Mouse (Mus musculus): ENCODE measurements around the gene Birc5. TPM values are rescaled to one million over a fixed set of nuclear protein-coding genes. Genes with fewer than 3 reads are reported as not detected.
"Not testable (repeated sequence)": the region's sequence is repeated elsewhere in the genome, so short reads cannot be mapped to it uniquely, and the experiment has no call there.

Birc5 gene
- polyA plus RNA-seq, 1 experiment from 2014 or later = 340 TPM

GRCm38 (mm10) chr11:117814704-117815366, 34.2 kb upstream of the Birc5 start:
- no peak overlapping the region for H3K4me3 ChIP-seq (ENCODE audit: low read depth, low read length)
- H3K27ac ChIP-seq (ENCODE audit: low read depth) = no peak overlapping the region
- ATAC-seq (replicated peaks; ENCODE audit: low FRiP score, low TSS enrichment, low read depth) = no peak
- no peaks in the 10 kb centered on the region for H3K9me3 ChIP-seq (ENCODE audit: control insufficient read depth, low read length)
- H3K36me3 ChIP-seq (ENCODE audit: control insufficient read depth, insufficient read depth, low read length) = peaks cover 73% of the 10 kb centered on the region
- H3K9ac ChIP-seq (ENCODE audit: low read length) = no peak overlapping the region
- H3K4me2 ChIP-seq (ENCODE audit: low read length) = no peak overlapping the region
- H3K4me1 ChIP-seq (replicated peaks; ENCODE audit: control insufficient read depth, insufficient read depth, low read length) = peaks cover 7% of the 10 kb centered on the region
- H3K27me3 ChIP-seq (replicated peaks; ENCODE audit: control insufficient read depth, insufficient read depth, low read length) = no peaks in the 10 kb centered on the region
- no peak for DNase-seq (ENCODE audit: low spot score)
- WGBS = 88% methylated on average over 6 of the region's 6 CpGs

- 81% methylated on average over 9 of the region's 9 CpGs for WGBS
- H3K27me3 ChIP-seq (replicated peaks; ENCODE audit: control insufficient read depth, insufficient read depth, low read length); DNase-seq (ENCODE audit: low spot score); ATAC-seq (replicated peaks; ENCODE audit: low FRiP score, low TSS enrichment, low read depth); H3K4me1 ChIP-seq (replicated peaks; ENCODE audit: control insufficient read depth, insufficient read depth, low read length); H3K9me3 ChIP-seq (ENCODE audit: control insufficient read depth, low read length); H3K9ac ChIP-seq (ENCODE audit: low read length); H3K4me2 ChIP-seq (ENCODE audit: low read length); H3K27ac ChIP-seq (ENCODE audit: low read depth); H3K4me3 ChIP-seq (ENCODE audit: low read depth, low read length): not testable (repeated sequence)
- peaks cover 83% of the 10 kb centered on the region for H3K36me3 ChIP-seq (ENCODE audit: control insufficient read depth, insufficient read depth, low read length)
Observed at GRCm38 (mm10) chr11:117815850-117816249, 33.2 kb upstream of the Birc5 start.

GRCm38 (mm10) chr11:117816389-117816996, 32.6 kb upstream of the Birc5 start:
- Histone ChIP-seq H3K4me3 (ENCODE audit: low read depth, low read length) (no peak overlapping the region), H3K9ac (ENCODE audit: low read length) (no peak overlapping the region), H3K4me2 (ENCODE audit: low read length) (no peak overlapping the region), H3K4me1 (replicated peaks; ENCODE audit: control insufficient read depth, insufficient read depth, low read length) (no peaks in the 10 kb centered on the region), H3K27ac (ENCODE audit: low read depth) (no peak overlapping the region), H3K9me3 (ENCODE audit: control insufficient read depth, low read length) (no peaks in the 10 kb centered on the region), H3K36me3 (ENCODE audit: control insufficient read depth, insufficient read depth, low read length) (peaks cover 89% of the 10 kb centered on the region), H3K27me3 (replicated peaks; ENCODE audit: control insufficient read depth, insufficient read depth, low read length) (no peaks in the 10 kb centered on the region)
- no peak for ATAC-seq (replicated peaks; ENCODE audit: low FRiP score, low TSS enrichment, low read depth)
- 82% methylated on average over 12 of the region's 13 CpGs for WGBS
- no peak for DNase-seq (ENCODE audit: low spot score)

GRCm38 (mm10) chr11:117819095-117819494, 30.0 kb upstream of the Birc5 start:
- Histone ChIP-seq H3K27me3 (replicated peaks; ENCODE audit: control insufficient read depth, insufficient read depth, low read length) (no peaks in the 10 kb centered on the region), H3K9ac (ENCODE audit: low read length) (no peak overlapping the region), H3K27ac (ENCODE audit: low read depth) (no peak overlapping the region), H3K4me1 (replicated peaks; ENCODE audit: control insufficient read depth, insufficient read depth, low read length) (peaks cover 14% of the 10 kb centered on the region), H3K4me2 (ENCODE audit: low read length) (no peak overlapping the region), H3K4me3 (ENCODE audit: low read depth, low read length) (no peak overlapping the region), H3K36me3 (ENCODE audit: control insufficient read depth, insufficient read depth, low read length) (peaks cover 90% of the 10 kb centered on the region), H3K9me3 (ENCODE audit: control insufficient read depth, low read length) (no peaks in the 10 kb centered on the region)
- DNase-seq (ENCODE audit: low spot score) (no peak), ATAC-seq (replicated peaks; ENCODE audit: low FRiP score, low TSS enrichment, low read depth) (no peak)
- 85% methylated on average over 8 of the region's 8 CpGs for WGBS

GRCm38 (mm10) chr11:117820173-117820572, 28.9 kb upstream of the Birc5 start:
- Histone ChIP-seq H3K4me3 (ENCODE audit: low read depth, low read length) (no peak overlapping the region), H3K9ac (ENCODE audit: low read length) (no peak overlapping the region), H3K4me2 (ENCODE audit: low read length) (no peak overlapping the region), H3K4me1 (replicated peaks; ENCODE audit: control insufficient read depth, insufficient read depth, low read length) (peaks cover 17% of the 10 kb centered on the region), H3K9me3 (ENCODE audit: control insufficient read depth, low read length) (no peaks in the 10 kb centered on the region), H3K27ac (ENCODE audit: low read depth) (no peak overlapping the region), H3K27me3 (replicated peaks; ENCODE audit: control insufficient read depth, insufficient read depth, low read length) (no peaks in the 10 kb centered on the region), H3K36me3 (ENCODE audit: control insufficient read depth, insufficient read depth, low read length) (peaks cover 79% of the 10 kb centered on the region)
- no peak for ATAC-seq (replicated peaks; ENCODE audit: low FRiP score, low TSS enrichment, low read depth)
- WGBS = 91% methylated on average over 7 of the region's 7 CpGs
- no peak for DNase-seq (ENCODE audit: low spot score)

- DNase-seq (ENCODE audit: low spot score) (no peak), ATAC-seq (replicated peaks; ENCODE audit: low FRiP score, low TSS enrichment, low read depth) (no peak)
- Histone ChIP-seq H3K27me3 (replicated peaks; ENCODE audit: control insufficient read depth, insufficient read depth, low read length) (no peaks in the 10 kb centered on the region), H3K4me1 (replicated peaks; ENCODE audit: control insufficient read depth, insufficient read depth, low read length) (peaks cover 24% of the 10 kb centered on the region), H3K36me3 (ENCODE audit: control insufficient read depth, insufficient read depth, low read length) (peaks cover 65% of the 10 kb centered on the region), H3K27ac (ENCODE audit: low read depth) (no peak overlapping the region), H3K9ac (ENCODE audit: low read length) (no peak overlapping the region), H3K4me2 (ENCODE audit: low read length) (no peak overlapping the region), H3K4me3 (ENCODE audit: low read depth, low read length) (no peak overlapping the region), H3K9me3 (ENCODE audit: control insufficient read depth, low read length) (no peaks in the 10 kb centered on the region)
- 86% methylated on average over 9 of the region's 9 CpGs for WGBS
Observed at GRCm38 (mm10) chr11:117821868-117822267, 27.2 kb upstream of the Birc5 start.

GRCm38 (mm10) chr11:117822728-117823241, 26.3 kb upstream of the Birc5 start:
- Histone ChIP-seq H3K27ac (ENCODE audit: low read depth) (peak overlapping the region; percentile 64), H3K4me3 (ENCODE audit: low read depth, low read length) (no peak overlapping the region), H3K9me3 (ENCODE audit: control insufficient read depth, low read length) (no peaks in the 10 kb centered on the region), H3K4me2 (ENCODE audit: low read length) (no peak overlapping the region; the same call in 1 of the 2 replicates), H3K27me3 (replicated peaks; ENCODE audit: control insufficient read depth, insufficient read depth, low read length) (no peaks in the 10 kb centered on the region), H3K36me3 (ENCODE audit: control insufficient read depth, insufficient read depth, low read length) (peaks cover 56% of the 10 kb centered on the region), H3K9ac (ENCODE audit: low read length) (no peak overlapping the region), H3K4me1 (replicated peaks; ENCODE audit: control insufficient read depth, insufficient read depth, low read length) (peaks cover 33% of the 10 kb centered on the region)
- DNase-seq (ENCODE audit: low spot score) (no peak), ATAC-seq (replicated peaks; ENCODE audit: low FRiP score, low TSS enrichment, low read depth) (no peak)
- WGBS = 53% methylated on average over 7 of the region's 7 CpGs

GRCm38 (mm10) chr11:117823411-117823810, 25.6 kb upstream of the Birc5 start:
- Histone ChIP-seq H3K27me3 (replicated peaks; ENCODE audit: control insufficient read depth, insufficient read depth, low read length) (no peaks in the 10 kb centered on the region), H3K4me1 (replicated peaks; ENCODE audit: control insufficient read depth, insufficient read depth, low read length) (peaks cover 39% of the 10 kb centered on the region), H3K4me3 (ENCODE audit: low read depth, low read length) (no peak overlapping the region), H3K4me2 (ENCODE audit: low read length) (peak overlapping the region; percentile 58; the same call in 1 of the 2 replicates), H3K36me3 (ENCODE audit: control insufficient read depth, insufficient read depth, low read length) (peaks cover 49% of the 10 kb centered on the region), H3K9me3 (ENCODE audit: control insufficient read depth, low read length) (no peaks in the 10 kb centered on the region), H3K9ac (ENCODE audit: low read length) (no peak overlapping the region), H3K27ac (ENCODE audit: low read depth) (peak overlapping the region; percentile 64; the same call in 1 of the 2 replicates)
- DNase-seq (ENCODE audit: low spot score) (no peak), ATAC-seq (replicated peaks; ENCODE audit: low FRiP score, low TSS enrichment, low read depth) (no peak)
- 88% methylated on average over 6 of the region's 6 CpGs for WGBS

All from intestine, embryonic 14.5 days (tissue).